Mouse (Mus musculus) liver, embryonic 14.5 days (tissue): Measurements from ENCODE around the gene Gm14569.

Experiments
- CTCF ChIP-seq: IDR thresholded peaks from 2 replicates; pipeline ENCODE4 v1.5.1; 2016; ENCODE audit warnings: antibody characterized with exemption, low read depth, control low read depth
- EP300 ChIP-seq: IDR thresholded peaks from 2 replicates; pipeline ENCODE4 v1.6.1; 2016; ENCODE audit warnings: antibody characterized with exemption, low read depth

DNA sequence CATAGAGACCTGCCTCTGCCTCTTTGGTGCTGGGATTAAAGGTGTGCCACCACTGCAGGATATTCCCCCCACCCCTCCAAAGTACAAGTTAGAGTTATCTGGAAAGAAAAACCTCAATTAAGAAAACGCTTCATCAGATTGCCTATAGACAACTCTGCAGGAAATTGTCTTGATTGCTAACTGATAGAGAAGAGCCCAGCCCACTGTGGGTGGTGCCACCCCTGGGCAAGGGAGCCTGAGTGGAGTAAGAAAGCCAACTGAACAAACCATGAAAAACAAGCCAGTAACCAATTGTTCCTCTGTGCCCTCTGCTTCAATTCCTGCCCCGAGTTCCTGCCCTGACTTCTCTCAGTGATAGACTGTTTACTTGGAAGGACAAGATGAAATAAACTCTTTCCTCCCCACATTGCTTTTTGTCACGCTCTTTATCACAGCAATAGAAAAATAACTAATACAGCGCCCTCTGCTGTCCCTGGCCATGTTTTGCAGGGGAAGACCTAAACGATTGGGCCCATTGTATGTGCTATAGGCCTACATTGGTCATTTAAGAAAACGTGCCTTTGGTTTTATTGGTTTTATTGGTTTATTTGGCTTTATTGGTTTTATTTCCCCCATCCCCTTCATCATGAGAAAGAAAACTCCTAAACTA, 17.4 kb downstream of the Gm14569 start:
- TF ChIP-seq CTCF, result peak; percentile 23; the same call in 1 of the 2 replicates
- TF ChIP-seq EP300, result no peak
